Mouse (Mus musculus): ENCODE measurements around the gene Pym1. TPM values are rescaled to one million over a fixed set of nuclear protein-coding genes. Genes with fewer than 3 reads are reported as not detected.

Pym1 gene
- polyA plus RNA-seq, 1 experiment from 2014 or later, result 41.3 TPM

DNA sequence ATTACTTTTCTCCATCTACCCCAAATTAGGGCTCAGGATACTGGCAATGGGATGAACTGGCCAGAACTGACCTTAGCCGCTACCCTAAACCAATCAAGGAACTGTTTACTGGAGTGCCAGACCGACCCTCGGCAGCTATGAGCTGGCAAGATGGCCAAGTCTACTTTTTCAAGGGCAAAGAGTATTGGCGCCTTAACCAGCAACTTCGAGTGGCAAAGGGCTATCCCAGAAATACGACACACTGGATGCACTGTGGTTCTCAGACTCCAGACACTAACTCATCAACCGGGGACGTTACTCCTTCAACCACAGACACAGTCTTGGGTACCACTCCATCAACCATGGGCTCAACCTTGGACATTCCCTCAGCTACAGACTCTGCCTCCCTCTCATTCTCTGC is 51.0 kb downstream of the Pym1 start:
- no peak overlapping the region for H3K4me3 ChIP-seq (ENCODE audit: low read length)
- H3K9ac ChIP-seq (ENCODE audit: low read depth, low read length), result no peak overlapping the region
- peaks cover 9% of the 10 kb centered on the region; the same call in 1 of the 2 replicates for H3K4me1 ChIP-seq (ENCODE audit: control insufficient read depth, insufficient read depth, low read length)
- no peak overlapping the region for H3K4me2 ChIP-seq (replicated peaks; ENCODE audit: low read depth, low read length)
- H3K27me3 ChIP-seq (ENCODE audit: control insufficient read depth, insufficient read depth, low read length), result no peaks in the 10 kb centered on the region
- peaks cover 21% of the 10 kb centered on the region; the same call in 1 of the 2 replicates for H3K36me3 ChIP-seq (ENCODE audit: control insufficient read depth, insufficient read depth, low read length)
- 93% methylated on average over 8 of the region's 8 CpGs for WGBS
- H3K27ac ChIP-seq (ENCODE audit: low read depth, low read length), result no peak overlapping the region
- H3K9me3 ChIP-seq (ENCODE audit: control insufficient read depth, low read length), result no peaks in the 10 kb centered on the region
- no peak for ATAC-seq (ENCODE audit: low FRiP score, low TSS enrichment)

DNA sequence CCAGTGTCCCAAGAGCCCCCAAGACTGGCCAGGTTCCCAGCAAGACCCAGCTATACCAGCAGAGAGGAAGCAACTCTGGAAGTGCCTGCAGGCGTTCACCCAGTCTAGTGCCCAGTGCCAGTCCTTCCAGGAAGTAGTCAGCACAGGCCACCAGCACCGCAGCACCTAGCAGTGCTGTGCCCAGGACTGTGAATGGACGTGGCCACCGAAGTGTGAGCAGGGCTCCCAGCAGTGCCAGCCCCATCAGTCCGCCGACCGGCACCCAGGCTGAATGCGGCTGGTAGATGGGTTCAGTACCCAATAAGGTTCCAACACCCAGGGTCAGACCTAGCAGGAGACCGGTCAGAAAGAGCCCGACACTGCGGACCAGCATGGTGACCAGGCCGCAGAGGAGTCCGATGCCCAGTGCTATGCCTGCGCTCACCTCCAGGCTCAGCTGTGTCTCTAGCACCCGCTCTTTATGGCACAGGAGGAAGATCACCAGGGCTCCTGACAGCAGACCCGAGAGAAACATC is 54.3 kb downstream of the Pym1 start:
- no peak overlapping the region for H3K4me2 ChIP-seq (replicated peaks; ENCODE audit: low read depth, low read length)
- no peaks in the 10 kb centered on the region for H3K27me3 ChIP-seq (ENCODE audit: control insufficient read depth, insufficient read depth, low read length)
- ATAC-seq (ENCODE audit: low FRiP score, low TSS enrichment), result no peak
- H3K9me3 ChIP-seq (ENCODE audit: control insufficient read depth, low read length), result no peaks in the 10 kb centered on the region
- H3K4me1 ChIP-seq (ENCODE audit: control insufficient read depth, insufficient read depth, low read length), result peaks cover 20% of the 10 kb centered on the region
- H3K36me3 ChIP-seq (ENCODE audit: control insufficient read depth, insufficient read depth, low read length), result peaks cover 21% of the 10 kb centered on the region; the same call in 1 of the 2 replicates
- H3K27ac ChIP-seq (ENCODE audit: low read depth, low read length), result no peak overlapping the region
- WGBS, result 89% methylated on average over 16 of the region's 16 CpGs
- H3K9ac ChIP-seq (ENCODE audit: low read depth, low read length), result no peak overlapping the region
- H3K4me3 ChIP-seq (ENCODE audit: low read length), result no peak overlapping the region

DNA sequence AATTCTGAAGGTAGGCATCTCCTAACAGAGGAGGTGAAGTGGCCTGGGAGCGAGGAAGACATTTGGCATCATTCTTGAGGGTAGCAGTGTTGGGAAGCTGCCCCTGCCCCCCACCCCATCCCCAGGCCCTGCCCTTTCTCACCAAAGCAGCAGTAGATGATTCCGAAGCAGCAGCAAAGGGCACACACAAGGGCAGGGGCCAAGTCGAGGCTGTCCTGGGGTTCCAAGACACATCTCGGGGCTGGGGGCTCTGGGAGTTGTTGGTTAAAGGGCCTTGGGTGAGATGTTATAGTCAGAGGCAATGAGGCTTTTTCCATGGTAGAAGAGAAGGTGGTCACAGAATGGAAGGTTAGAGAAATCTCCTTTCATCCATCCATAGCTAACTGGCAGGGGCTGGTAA is 55.3 kb downstream of the Pym1 start:
- H3K27me3 ChIP-seq (ENCODE audit: control insufficient read depth, insufficient read depth, low read length), result no peaks in the 10 kb centered on the region
- 0 out of 2 replicates have a peak overlapping the region, but pooled peaks have one; percentile 5 for H3K27ac ChIP-seq (ENCODE audit: low read depth, low read length)
- H3K4me1 ChIP-seq (ENCODE audit: control insufficient read depth, insufficient read depth, low read length), result peaks cover 29% of the 10 kb centered on the region
- no peak for ATAC-seq (ENCODE audit: low FRiP score, low TSS enrichment)
- WGBS, result 48% methylated on average over 4 of the region's 4 CpGs
- peak overlapping the region; percentile 85 for H3K4me3 ChIP-seq (ENCODE audit: low read length)
- peak overlapping the region; percentile 83; the same call in 1 of the 2 replicates for H3K9ac ChIP-seq (ENCODE audit: low read depth, low read length)
- H3K36me3 ChIP-seq (ENCODE audit: control insufficient read depth, insufficient read depth, low read length), result peaks cover 21% of the 10 kb centered on the region; the same call in 1 of the 2 replicates
- H3K9me3 ChIP-seq (ENCODE audit: control insufficient read depth, low read length), result no peaks in the 10 kb centered on the region
- H3K4me2 ChIP-seq (replicated peaks; ENCODE audit: low read depth, low read length), result peak overlapping the region; percentile 72

DNA sequence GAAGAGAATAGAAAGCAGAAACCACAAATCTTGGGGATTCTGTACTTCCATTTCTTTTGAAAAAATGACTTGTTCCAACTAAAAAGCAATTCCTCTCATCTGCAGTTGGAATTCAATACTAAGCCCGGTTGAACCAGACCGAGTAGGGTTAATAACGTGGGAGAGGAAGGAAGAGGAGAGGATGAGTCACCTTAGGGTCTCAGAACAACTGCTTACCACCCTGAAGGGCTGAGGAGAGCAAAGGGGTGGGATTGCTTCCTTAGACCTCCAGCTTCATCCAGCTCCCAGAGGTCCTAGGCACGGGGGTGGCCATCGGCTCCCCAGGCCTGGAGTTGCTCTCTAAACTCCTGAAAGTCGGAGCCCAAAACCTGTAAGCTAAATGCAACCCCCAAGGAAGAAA is 55.7 kb downstream of the Pym1 start:
- Histone ChIP-seq H3K36me3 (ENCODE audit: control insufficient read depth, insufficient read depth, low read length) (peaks cover 21% of the 10 kb centered on the region; the same call in 1 of the 2 replicates), H3K27ac (ENCODE audit: low read depth, low read length) (peak overlapping the region; percentile 98; the same call in 1 of the 2 replicates)
- WGBS, result 7% methylated on average over 6 of the region's 6 CpGs

DNA sequence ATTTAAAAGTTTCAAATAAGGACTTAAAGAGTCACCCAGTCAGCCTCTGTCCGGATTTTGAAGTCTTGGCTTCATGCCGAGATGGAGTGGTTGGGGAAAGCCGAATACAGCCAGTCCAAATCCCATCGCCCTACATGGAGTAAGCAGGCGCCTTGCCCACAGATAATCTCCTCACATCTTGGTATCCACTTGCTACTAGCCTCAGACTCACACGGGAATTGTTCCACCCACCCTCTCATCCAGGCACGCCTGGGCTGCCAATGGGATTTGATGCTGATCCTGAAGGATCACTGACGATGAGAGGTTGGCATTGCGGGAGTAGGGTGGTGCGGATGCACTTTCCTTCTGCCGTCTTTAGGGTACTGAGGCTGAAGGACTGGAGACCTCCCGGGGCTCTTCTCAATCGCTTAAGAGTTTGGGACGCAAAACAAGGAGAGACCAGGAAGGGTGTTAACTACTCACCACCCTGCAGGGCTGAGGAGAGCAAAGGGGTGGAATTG is 56.1 kb downstream of the Pym1 start, which contains the start of gene Dnajc14:
Gene Dnajc14, plus strand, starts transcription at position 292 of the 500 bp plus-strand sequence.
- WGBS, result 0% methylated on average over 14 of the region's 14 CpGs

More for the DNA sequence above, 55.7 kb downstream of the Pym1 start:
- Histone ChIP-seq H3K4me3 (ENCODE audit: low read length) (peak overlapping the region; percentile 85), H3K9me3 (ENCODE audit: control insufficient read depth, low read length) (no peaks in the 10 kb centered on the region), H3K27me3 (ENCODE audit: control insufficient read depth, insufficient read depth, low read length) (no peaks in the 10 kb centered on the region), H3K4me2 (replicated peaks; ENCODE audit: low read depth, low read length) (peak overlapping the region; percentile 72), H3K9ac (ENCODE audit: low read depth, low read length) (peak overlapping the region; percentile 83), H3K4me1 (ENCODE audit: control insufficient read depth, insufficient read depth, low read length) (peaks cover 31% of the 10 kb centered on the region)
- no peak for ATAC-seq (ENCODE audit: low FRiP score, low TSS enrichment)

DNA sequence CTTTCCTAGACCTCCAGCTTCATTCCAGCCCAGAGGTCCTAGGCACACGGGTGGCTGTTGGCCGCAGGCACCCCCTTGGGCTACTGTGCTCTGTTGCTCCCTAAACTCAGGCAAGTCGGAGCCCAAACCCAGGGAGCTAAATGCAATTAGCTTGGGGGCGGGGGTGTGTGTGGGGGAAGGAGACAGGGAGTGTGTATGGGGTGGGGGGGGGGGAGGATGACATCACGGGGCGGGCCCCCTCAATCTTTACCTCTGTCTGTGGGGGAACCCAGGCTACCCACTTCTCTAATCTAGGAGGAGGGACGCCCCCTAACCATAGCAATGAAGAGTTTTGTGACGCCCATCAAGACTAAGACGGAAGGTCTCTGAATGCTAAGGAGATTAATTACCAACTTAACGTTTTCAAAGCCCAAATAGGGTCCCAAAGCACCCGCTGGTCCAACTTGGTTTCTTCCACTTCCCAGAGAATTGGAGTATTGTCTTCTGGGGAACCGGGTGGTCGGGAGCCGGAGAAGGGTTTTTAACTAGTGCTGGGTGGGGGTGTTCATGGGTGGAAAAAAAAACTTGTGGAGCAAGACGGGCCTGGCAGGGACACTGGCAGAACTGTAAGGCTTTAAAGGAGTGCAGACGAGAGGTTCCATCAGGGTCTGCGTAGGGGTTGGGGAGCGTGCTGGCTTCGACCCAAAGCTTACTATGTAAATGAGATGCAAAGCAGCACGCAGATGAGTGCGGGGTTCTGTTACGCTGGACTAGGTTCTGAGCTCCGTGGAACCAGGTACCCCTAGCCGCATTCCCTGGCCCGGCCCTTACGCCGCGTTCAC is 56.8 kb downstream of the Pym1 start, which contains the start of gene Tmem198b:
Gene Tmem198b, minus strand, starts transcription at position 100 of the 821 bp plus-strand sequence.
- peak within 1 kb of the TSS; percentile 85 for H3K4me3 ChIP-seq (ENCODE audit: low read length)
- peaks cover 36% of the 10 kb centered on the region for H3K4me1 ChIP-seq (ENCODE audit: control insufficient read depth, insufficient read depth, low read length)
- peak within 1 kb of the TSS; percentile 98 for H3K27ac ChIP-seq (ENCODE audit: low read depth, low read length)
- under 1% methylated on average over 28 of the region's 28 CpGs for WGBS
- peak; percentile 68 for ATAC-seq (ENCODE audit: low FRiP score, low TSS enrichment)
- H3K4me2 ChIP-seq (replicated peaks; ENCODE audit: low read depth, low read length), result peak within 1 kb of the TSS; percentile 72
- no peaks in the 10 kb centered on the region for H3K27me3 ChIP-seq (ENCODE audit: control insufficient read depth, insufficient read depth, low read length)
- H3K9ac ChIP-seq (ENCODE audit: low read depth, low read length), result peak within 1 kb of the TSS; percentile 83
- H3K9me3 ChIP-seq (ENCODE audit: control insufficient read depth, low read length), result no peaks in the 10 kb centered on the region
- H3K36me3 ChIP-seq (ENCODE audit: control insufficient read depth, insufficient read depth, low read length), result peaks cover 26% of the 10 kb centered on the region; the same call in 1 of the 2 replicates

More for the DNA sequence above, 56.1 kb downstream of the Pym1 start, which contains the start of gene Dnajc14:
- Histone ChIP-seq H3K4me3 (ENCODE audit: low read length) (peak within 1 kb of the TSS; percentile 85), H3K36me3 (ENCODE audit: control insufficient read depth, insufficient read depth, low read length) (peaks cover 23% of the 10 kb centered on the region; the same call in 1 of the 2 replicates), H3K27ac (ENCODE audit: low read depth, low read length) (peak within 1 kb of the TSS; percentile 98), H3K4me2 (replicated peaks; ENCODE audit: low read depth, low read length) (peak within 1 kb of the TSS; percentile 72), H3K27me3 (ENCODE audit: control insufficient read depth, insufficient read depth, low read length) (no peaks in the 10 kb centered on the region), H3K9ac (ENCODE audit: low read depth, low read length) (peak within 1 kb of the TSS; percentile 83), H3K9me3 (ENCODE audit: control insufficient read depth, low read length) (no peaks in the 10 kb centered on the region), H3K4me1 (ENCODE audit: control insufficient read depth, insufficient read depth, low read length) (peaks cover 35% of the 10 kb centered on the region)
- peak; percentile 10; the same call in 1 of the 2 replicates for ATAC-seq (ENCODE audit: low FRiP score, low TSS enrichment)

DNA sequence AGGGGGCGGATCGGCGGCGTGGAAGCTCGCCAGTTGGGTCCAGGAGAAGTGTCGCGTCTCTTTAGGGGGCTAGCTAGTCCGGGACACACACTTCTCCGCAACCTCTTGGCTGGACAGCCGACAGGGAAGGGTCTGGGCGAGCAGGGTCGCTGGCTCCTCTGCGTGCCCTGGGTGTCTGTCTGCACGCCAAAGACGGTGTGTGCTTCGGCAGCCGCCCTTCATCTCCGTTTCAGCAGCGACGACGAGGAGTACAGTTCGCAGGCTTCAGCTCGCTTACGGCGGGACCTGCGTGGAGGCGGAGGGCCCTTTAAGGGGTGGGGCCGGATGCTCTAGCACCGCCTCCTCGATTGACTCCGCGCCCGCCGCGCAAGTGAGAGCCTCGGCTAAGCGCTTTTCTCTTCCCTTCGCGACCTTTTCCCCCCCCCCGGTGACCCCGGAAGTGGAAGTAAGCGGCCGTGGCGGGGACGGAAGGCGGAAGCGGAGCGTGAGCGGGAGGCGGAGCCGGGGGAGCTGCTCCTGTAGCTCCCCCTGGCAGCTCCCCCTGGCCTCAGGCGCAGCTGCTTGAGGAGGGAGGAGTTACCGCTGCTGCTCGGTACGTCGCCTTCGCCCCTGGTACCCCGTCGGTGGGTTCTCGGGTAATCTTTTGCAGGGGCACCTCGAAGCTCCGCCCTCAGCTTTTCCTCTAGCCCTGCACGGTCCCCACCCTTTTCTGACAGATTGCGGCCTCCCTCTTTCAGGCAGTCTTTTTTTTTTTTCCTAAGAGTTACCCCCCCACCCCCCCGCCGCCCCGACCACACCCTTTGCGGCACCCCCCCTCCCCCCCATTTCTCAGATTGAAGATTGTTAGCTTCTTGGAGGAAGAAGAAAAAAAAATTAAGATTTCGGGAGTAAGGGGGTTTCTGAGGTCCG is 57.7 kb downstream of the Pym1 start:
- H3K9me3 ChIP-seq (ENCODE audit: control insufficient read depth, low read length), result no peaks in the 10 kb centered on the region
- peak overlapping the region; percentile 83 for H3K9ac ChIP-seq (ENCODE audit: low read depth, low read length)
- peaks cover 23% of the 10 kb centered on the region; the same call in 1 of the 2 replicates for H3K36me3 ChIP-seq (ENCODE audit: control insufficient read depth, insufficient read depth, low read length)
- peaks cover 36% of the 10 kb centered on the region for H3K4me1 ChIP-seq (ENCODE audit: control insufficient read depth, insufficient read depth, low read length)
- peak overlapping the region; percentile 72 for H3K4me2 ChIP-seq (replicated peaks; ENCODE audit: low read depth, low read length)
- ATAC-seq (ENCODE audit: low FRiP score, low TSS enrichment), result peak; percentile 95
- H3K27me3 ChIP-seq (ENCODE audit: control insufficient read depth, insufficient read depth, low read length), result no peaks in the 10 kb centered on the region
- under 1% methylated on average over 69 of the region's 70 CpGs for WGBS
- peak overlapping the region; percentile 85 for H3K4me3 ChIP-seq (ENCODE audit: low read length)
- H3K27ac ChIP-seq (ENCODE audit: low read depth, low read length), result peak overlapping the region; percentile 98

DNA sequence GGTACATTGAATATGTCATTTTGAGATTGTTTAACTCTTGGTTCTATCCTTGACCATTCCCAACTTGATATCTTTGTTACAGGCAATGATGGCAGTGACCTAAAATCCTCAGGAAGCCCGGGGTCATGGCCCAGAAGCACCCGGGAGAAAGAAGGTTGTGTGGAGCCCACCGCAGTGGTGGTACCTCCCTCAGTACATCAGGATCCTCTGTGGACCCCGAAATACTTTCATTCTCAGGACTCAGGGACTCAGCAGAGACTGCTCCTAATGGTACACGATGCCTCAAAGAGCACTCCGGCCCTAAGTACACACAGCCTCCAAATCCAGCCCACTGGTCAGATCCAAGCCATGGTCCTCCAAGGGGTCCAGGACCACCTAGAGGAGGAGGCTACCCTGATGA is 58.4 kb downstream of the Pym1 start:
- H3K36me3 ChIP-seq (ENCODE audit: control insufficient read depth, insufficient read depth, low read length), result peaks cover 16% of the 10 kb centered on the region; the same call in 1 of the 2 replicates
- H3K9me3 ChIP-seq (ENCODE audit: control insufficient read depth, low read length), result no peaks in the 10 kb centered on the region
- peak overlapping the region; percentile 83 for H3K9ac ChIP-seq (ENCODE audit: low read depth, low read length)
- H3K27ac ChIP-seq (ENCODE audit: low read depth, low read length), result peak overlapping the region; percentile 98; the same call in 1 of the 2 replicates
- peaks cover 36% of the 10 kb centered on the region for H3K4me1 ChIP-seq (ENCODE audit: control insufficient read depth, insufficient read depth, low read length)
- no peaks in the 10 kb centered on the region for H3K27me3 ChIP-seq (ENCODE audit: control insufficient read depth, insufficient read depth, low read length)
- peak overlapping the region; percentile 59 for H3K4me2 ChIP-seq (replicated peaks; ENCODE audit: low read depth, low read length)
- 56% methylated on average over 6 of the region's 6 CpGs for WGBS
- peak overlapping the region; percentile 85 for H3K4me3 ChIP-seq (ENCODE audit: low read length)
- ATAC-seq (ENCODE audit: low FRiP score, low TSS enrichment), result no peak
